Mouse (Mus musculus) heart, adult 2 months (tissue): ENCODE measurements around the gene Dglucy.

ENCODE experiments used
- CTCF ChIP-seq: fragments of 200-600 bp; IDR thresholded peaks from 2 replicates; pipeline ENCODE4 v1.8.1; 2022; ENCODE audit warnings: antibody characterized with exemption, mild to moderate bottlenecking, moderate library complexity
- EP300 ChIP-seq: fragments of 200-500 bp; IDR thresholded peaks from 2 replicates; pipeline ENCODE4 v1.6.1; 2011; ENCODE audit warnings: low read depth, low read length, control low read depth; ENCODE audit not compliant: insufficient read depth

DNA sequence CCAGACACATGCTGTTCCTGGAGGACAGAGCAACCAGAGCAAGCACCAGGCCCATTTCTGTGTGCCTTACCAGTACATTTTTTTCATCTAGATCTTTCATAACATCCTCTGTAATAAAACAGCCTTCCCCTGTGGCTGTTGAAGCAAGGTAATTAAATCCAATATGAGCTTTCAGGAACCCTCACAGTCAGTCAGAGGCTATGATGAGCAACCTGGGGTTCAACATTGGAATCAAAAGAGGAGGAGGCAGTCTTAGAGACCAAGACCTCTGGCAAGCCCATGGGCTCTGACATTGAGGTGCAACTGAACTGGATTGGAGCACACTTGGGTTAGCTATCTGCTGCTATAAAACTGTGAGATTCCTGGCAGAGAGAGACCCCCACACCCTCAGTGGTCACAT lies 86.2 kb downstream of the Dglucy start:
- TF ChIP-seq EP300: no peak
- TF ChIP-seq CTCF: no peak
